Mouse (Mus musculus) erythroblast, embryonic 14.5 days (primary cell): ENCODE results near the gene Trap1.

Experiments used
- GATA1 ChIP-seq: IDR thresholded peaks from 2 replicates; pipeline ENCODE4 v1.6.1; 2012; ENCODE audit warnings: low read length, inconsistent platforms, mixed read lengths
- TAL1 ChIP-seq: IDR thresholded peaks from 3 replicates; pipeline ENCODE4 v1.6.1; 2012; ENCODE audit warnings: low read length, inconsistent platforms, mixed read lengths

GRCm38 (mm10) chr16:4044093-4044492, 33.5 kb downstream of the Trap1 start:
- TF ChIP-seq GATA1 (no peak), TAL1 (no peak)
